ENCODE assay signal across 8 mouse cellular contexts in the genomic region with DNA sequence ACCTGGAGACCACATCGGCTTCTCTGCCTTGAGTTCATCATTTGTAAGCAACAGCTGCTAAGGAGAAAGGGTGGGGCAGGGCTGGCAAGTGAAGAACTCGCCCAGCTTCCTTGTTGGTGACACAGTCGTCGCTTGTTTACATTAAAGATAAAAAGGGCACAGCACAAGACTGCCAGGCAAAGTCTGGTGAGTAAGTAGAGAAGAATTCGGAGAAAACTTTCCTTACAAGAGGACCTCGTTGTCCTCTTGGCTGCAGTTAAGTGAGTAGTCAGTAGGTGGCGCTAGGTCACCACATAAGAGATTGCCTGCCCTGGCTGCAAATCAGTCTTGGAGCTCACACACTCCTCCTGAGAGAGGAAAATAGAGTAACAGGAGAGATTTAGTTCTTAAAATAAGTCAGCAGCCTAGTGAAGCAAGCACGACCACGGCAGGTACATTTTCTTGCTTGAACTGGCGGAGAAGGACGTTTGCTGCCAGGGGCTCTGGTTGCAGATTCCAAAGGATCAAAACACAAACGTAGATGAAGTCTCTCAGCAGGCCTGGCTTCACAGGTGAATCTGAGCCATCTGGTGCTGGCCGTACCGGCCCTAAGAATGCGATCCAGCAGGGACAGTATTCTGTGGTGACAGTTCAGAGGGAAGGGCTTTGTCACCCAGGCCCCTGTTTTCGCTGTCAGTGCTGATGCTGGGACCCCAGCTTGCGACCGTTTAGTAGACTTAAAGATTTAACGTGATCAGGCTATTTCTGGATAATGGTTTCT. TPM values are rescaled to one million over a fixed set of nuclear protein-coding genes. Genes with fewer than 3 reads are reported as not detected.
DNase-seq lines count a peak whose midpoint lies in the region; ATAC-seq lines count a peak whose summit lies in the region.

No protein-coding gene starts in this region.

- no peaks in the 10 kb centered on the region for H3K27me3 ChIP-seq in midbrain, embryonic 14.5 days (ENCODE audit: control insufficient read depth, insufficient read depth, low read length)

- no peaks in the 10 kb centered on the region for H3K4me1 ChIP-seq in midbrain, embryonic 14.5 days (ENCODE audit: control insufficient read depth, insufficient read depth, low read length)

- H3K4me2 ChIP-seq in midbrain, embryonic 14.5 days (ENCODE audit: low read length), result peak overlapping the region; percentile 6; the same call in 1 of the 2 replicates

- H3K36me3 ChIP-seq in midbrain, embryonic 14.5 days (ENCODE audit: control insufficient read depth, insufficient read depth, low read length), result no peaks in the 10 kb centered on the region

- intact Hi-C loops in gastrocnemius, postnatal 14 days (cut with DNase I; ENCODE audit: low total_unique reads), result no loop called here
- intact Hi-C loops in left cerebral cortex, postnatal 14 days (cut with DNase I), result no loop called here

- no peak overlapping the region for H3K9ac ChIP-seq in midbrain, embryonic 14.5 days (replicated peaks; ENCODE audit: low read length)

- ATAC-seq in midbrain, embryonic 14.5 days (ENCODE audit: low FRiP score, low TSS enrichment), result peak; percentile 34; the same call in 1 of the 2 replicates
- no peak for ATAC-seq in erythroid progenitor cell, adult 5-6 weeks (replicated peaks; ENCODE audit: low FRiP score, poor library complexity, severe bottlenecking)

- 26% methylated on average over 19 of the region's 19 CpGs for WGBS in midbrain, embryonic 14.5 days

- H3K4me3 ChIP-seq in midbrain, embryonic 14.5 days (replicated peaks; ENCODE audit: low read depth, low read length), result no peak overlapping the region

- DNase-seq in adrenal gland, adult (ENCODE audit: inconsistent age in 2 of 2, low spot score in 1 of 2), result peak; percentile 78 to 94
- peak; percentile 66 to 81 for DNase-seq in cerebellum, postnatal 4 days (ENCODE audit: low spot score in 2 of 2)
- DNase-seq in gastrocnemius, postnatal 14 days, result peak; percentile 74
- peak; percentile 81 for DNase-seq in induced T-regulatory cell, adult 2 months (ENCODE audit: low read depth)
- DNase-seq in left cerebral cortex, postnatal 14 days (ENCODE audit: low spot score in 2 of 2), result peak; percentile 90 to 92
- peak; percentile 94 for DNase-seq in midbrain, embryonic 14.5 days
- DNase-seq in spleen, adult 12 weeks (ENCODE audit: low spot score), result peak; percentile 40

- H3K27ac ChIP-seq in midbrain, embryonic 14.5 days (replicated peaks; ENCODE audit: low read depth, low read length), result no peak overlapping the region

- H3K9me3 ChIP-seq in midbrain, embryonic 14.5 days (ENCODE audit: control insufficient read depth, low read length), result no peaks in the 10 kb centered on the region

RNA-seq across cellular contexts. Expression of gene Hhipl2, which starts 24.2 kb away (rescaled TPM):
- under 1 TPM in 1 of 2 experiments, not detected in 1; 0.08 TPM for total RNA-seq in gastrocnemius, postnatal 14 days (2021)
- under 1 TPM in 1 of 2 experiments, not detected in 1; 0.20 TPM for total RNA-seq in left cerebral cortex, postnatal 14 days (2021)
- polyA plus RNA-seq in midbrain, embryonic 14.5 days (2014; fragmentation: Nextera tagmentation; extraction: Ambion mirVana), result 0.61 and 0.72 TPM in 2 replicates
- not detected in 2 replicates for total RNA-seq in erythroid progenitor cell, adult 5-6 weeks (2015; ENCODE audit: low replicate concordance)
- not detected in 2 replicates for total RNA-seq in erythroid progenitor cell, adult 5-6 weeks (2017; ENCODE audit: low replicate concordance)

RNA-seq across cellular contexts. Expression of gene Taf1a, which starts 53.4 kb away (rescaled TPM):
- 1 to 10 TPM; 4.1 to 4.7 TPM for total RNA-seq in gastrocnemius, postnatal 14 days (2021)
- 10 to 100 TPM; 14.8 to 15.4 TPM for total RNA-seq in left cerebral cortex, postnatal 14 days (2021)
- 14.6 and 16.5 TPM in 2 replicates for polyA plus RNA-seq in midbrain, embryonic 14.5 days (2014; fragmentation: Nextera tagmentation; extraction: Ambion mirVana)
- total RNA-seq in erythroid progenitor cell, adult 5-6 weeks (2015; ENCODE audit: low replicate concordance), result 0.84 and 2.5 TPM in 2 replicates
- total RNA-seq in erythroid progenitor cell, adult 5-6 weeks (2017; ENCODE audit: low replicate concordance), result 4.0 TPM in 1 of 2 replicates, not detected in the other

Comparison
In these comparisons a context has a peak if more than half of its experiments do, and no peak if none do; other contexts are left out.
1. DNase-seq: peak in every context shown above with its lines; median percentile 94 in midbrain, embryonic 14.5 days; 91 in left cerebral cortex, postnatal 14 days; 86 in adrenal gland, adult; 81 in induced T-regulatory cell, adult 2 months; 74 in gastrocnemius, postnatal 14 days; 74 in cerebellum, postnatal 4 days; 40 in spleen, adult 12 weeks.